Mouse (Mus musculus) MEL (cell line): ENCODE measurements around the gene Cwc25. TPM values are rescaled to one million over a fixed set of nuclear protein-coding genes. Genes with fewer than 3 reads are reported as not detected.
"Not testable (repeated sequence)": the region's sequence is repeated elsewhere in the genome, so short reads cannot be mapped to it uniquely, and the experiment has no call there.

ENCODE experiments used
- DNase-seq: peaks from one replicate; pipeline ENCODE4 v3.0.0; 2011; ENCODE audit warnings: low read depth, low spot score
- H3K27ac ChIP-seq: 2 replicates; pipeline ENCODE4 v1.5.1; 2012; ENCODE audit warnings: low read depth, mild to moderate bottlenecking, control low read depth, low read length, moderate library complexity; ENCODE audit not compliant: control insufficient read depth
- H3K27me3 ChIP-seq, 2 experiments: fragments of 150-350 bp in 1 of 2; sonication (generic) in 1 of 2; 2 replicates each; pipeline ENCODE4 v1.6.1; 2012; ENCODE audit warnings: low read length in 2 of 2, mild to moderate bottlenecking in 2 of 2, improper control_type of control experiment in 1 of 2, moderate library complexity in 1 of 2; ENCODE audit not compliant: insufficient read depth in 2 of 2, control insufficient read depth in 1 of 2
- H3K36me3 ChIP-seq, 2 experiments: 2 replicates each; pipeline ENCODE4 v1.6.1; 2012 to 2014; ENCODE audit warnings: low read length in 2 of 2, improper control_type of control experiment in 1 of 2, inconsistent platforms in 1 of 2, mild to moderate bottlenecking in 1 of 2; ENCODE audit not compliant: insufficient read depth in 2 of 2, control insufficient read depth in 1 of 2
- H3K4me1 ChIP-seq, 2 experiments: fragments of 150-350 bp in 1 of 2; sonication (generic) in 1 of 2; 2 replicates each; pipeline ENCODE4 v1.6.1; 2012; ENCODE audit warnings: low read length in 2 of 2, improper control_type of control experiment in 1 of 2, mild to moderate bottlenecking in 1 of 2; ENCODE audit not compliant: insufficient read depth in 2 of 2, control insufficient read depth in 1 of 2
- H3K4me3 ChIP-seq, 2 experiments: fragments of 150-350 bp in 1 of 2; sonication (generic) in 1 of 2; 2 replicates each; pipeline ENCODE4 v1.5.1; 2012; ENCODE audit warnings: low read depth in 2 of 2, low read length in 2 of 2, mild to moderate bottlenecking in 2 of 2, moderate library complexity in 2 of 2, control low read depth in 1 of 2, improper control_type of control experiment in 1 of 2; ENCODE audit not compliant: control insufficient read depth in 1 of 2, insufficient read depth in 1 of 2
- H3K79me2 ChIP-seq: 2 replicates; pipeline ENCODE4 v1.6.1; 2012; ENCODE audit warnings: mild to moderate bottlenecking, low read length, moderate library complexity; ENCODE audit not compliant: control insufficient read depth, poor library complexity, insufficient read depth
- H3K9ac ChIP-seq: 2 replicates; pipeline ENCODE4 v1.6.1; 2012; ENCODE audit warnings: low read depth, mild to moderate bottlenecking, control low read depth, low read length, moderate library complexity; ENCODE audit not compliant: control insufficient read depth, poor library complexity, severe bottlenecking
- H3K9me3 ChIP-seq: fragments of 150-350 bp; sonication (generic); replicated peaks from 2 replicates; pipeline ENCODE4 v1.6.1; 2012; ENCODE audit warnings: mild to moderate bottlenecking, low read length, improper control_type of control experiment, moderate library complexity; ENCODE audit not compliant: insufficient read depth
- CHD1 ChIP-seq: IDR thresholded peaks from 2 replicates; pipeline ENCODE4 v1.6.1; 2012; ENCODE audit warnings: low read depth, mild to moderate bottlenecking, inconsistent platforms, low read length, improper control_type of control experiment
- CHD2 ChIP-seq: IDR thresholded peaks from 2 replicates; pipeline ENCODE4 v1.6.1; 2011; ENCODE audit warnings: low read length, improper control_type of control experiment
- CTCF ChIP-seq, 3 experiments: IDR thresholded peaks in 2 of 3; conservative IDR thresholded peaks in 1 of 3; 2 replicates each; pipeline ENCODE4 v1.5.1; 2011 to 2012; ENCODE audit warnings: low read length in 3 of 3, low read depth in 2 of 3, mild to moderate bottlenecking in 2 of 3, improper control_type of control experiment in 1 of 3, inconsistent platforms in 1 of 3, mixed read lengths in 1 of 3, moderate library complexity in 1 of 3; ENCODE audit not compliant: control insufficient read depth in 1 of 3, insufficient read depth in 1 of 3, poor library complexity in 1 of 3, severe bottlenecking in 1 of 3
- E2F4 ChIP-seq: IDR thresholded peaks from 2 replicates; pipeline ENCODE4 v1.6.1; 2011; ENCODE audit warnings: low read depth, low read length, improper control_type of control experiment, borderline replicate concordance
- ELF1 ChIP-seq: IDR thresholded peaks from 2 replicates; pipeline ENCODE4 v1.6.1; 2014; ENCODE audit warnings: low read depth, mild to moderate bottlenecking, inconsistent platforms, low read length, improper control_type of control experiment, moderate library complexity
- GABPA ChIP-seq: IDR thresholded peaks from 2 replicates; pipeline ENCODE4 v1.6.1; 2012; ENCODE audit warnings: low read depth, mild to moderate bottlenecking, inconsistent platforms, low read length, improper control_type of control experiment, moderate library complexity
- GATA1 ChIP-seq: IDR thresholded peaks from 2 replicates; pipeline ENCODE4 v1.6.1; 2011; ENCODE audit warnings: low read depth, low read length, improper control_type of control experiment
- HCFC1 ChIP-seq: IDR thresholded peaks from 2 replicates; pipeline ENCODE4 v1.6.1; 2012; ENCODE audit warnings: low read depth, mild to moderate bottlenecking, inconsistent platforms, low read length, improper control_type of control experiment, moderate library complexity
- JUND ChIP-seq: IDR thresholded peaks from 2 replicates; pipeline ENCODE4 v1.6.1; 2011; ENCODE audit warnings: low read depth, mild to moderate bottlenecking, improper control_type of control experiment, low read length
- KAT2A ChIP-seq: conservative IDR thresholded peaks from 2 replicates; pipeline ENCODE4 v1.6.1; 2012; ENCODE audit warnings: low read depth, low read length, improper control_type of control experiment, inconsistent platforms
- MAFK ChIP-seq: IDR thresholded peaks from 2 replicates; pipeline ENCODE4 v1.6.1; 2011; ENCODE audit warnings: low read depth, mild to moderate bottlenecking, low read length, improper control_type of control experiment, borderline replicate concordance
- MEF2A ChIP-seq: IDR thresholded peaks from 2 replicates; pipeline ENCODE4 v1.6.1; 2014; ENCODE audit warnings: low read depth, mild to moderate bottlenecking, inconsistent platforms, low read length, improper control_type of control experiment; ENCODE audit not compliant: poor library complexity, insufficient replicate concordance, severe bottlenecking; ENCODE audit errors: extremely low read depth
- MXI1 ChIP-seq: IDR thresholded peaks from 2 replicates; pipeline ENCODE4 v1.6.1; 2011; ENCODE audit warnings: mild to moderate bottlenecking, low read depth, low read length, improper control_type of control experiment
- MYB ChIP-seq: IDR thresholded peaks from 2 replicates; pipeline ENCODE4 v1.6.1; 2011; ENCODE audit warnings: mild to moderate bottlenecking, low read depth, low read length, improper control_type of control experiment
- NELFE ChIP-seq: IDR thresholded peaks from 2 replicates; pipeline ENCODE4 v1.6.1; 2011; ENCODE audit warnings: low read depth, low read length, improper control_type of control experiment
- NRF1 ChIP-seq: IDR thresholded peaks from 2 replicates; pipeline ENCODE4 v1.6.1; 2014; ENCODE audit warnings: low read depth, mild to moderate bottlenecking, inconsistent platforms, low read length, improper control_type of control experiment, moderate library complexity; ENCODE audit not compliant: poor library complexity, insufficient read depth, severe bottlenecking
- POLR2AphosphoS5 ChIP-seq: IDR thresholded peaks from 2 replicates; pipeline ENCODE4 v1.6.1; 2012; ENCODE audit warnings: low read depth, borderline replicate concordance, mild to moderate bottlenecking, inconsistent platforms, low read length, moderate library complexity, mixed read lengths
- RCOR1 ChIP-seq: IDR thresholded peaks from 2 replicates; pipeline ENCODE4 v1.6.1; 2012; ENCODE audit warnings: low read depth, mild to moderate bottlenecking, inconsistent platforms, low read length, improper control_type of control experiment
- SIN3A ChIP-seq: IDR thresholded peaks from 2 replicates; pipeline ENCODE4 v1.6.1; 2012; ENCODE audit warnings: low read length, improper control_type of control experiment, inconsistent platforms
- TBP ChIP-seq: IDR thresholded peaks from 2 replicates; pipeline ENCODE4 v1.8.0; 2011; ENCODE audit warnings: low read depth, low read length, improper control_type of control experiment
- TCF12 ChIP-seq: IDR thresholded peaks from 2 replicates; pipeline ENCODE4 v1.6.1; 2014; ENCODE audit warnings: low read depth, mild to moderate bottlenecking, inconsistent platforms, low read length, improper control_type of control experiment, moderate library complexity
- UBTF ChIP-seq: IDR thresholded peaks from 2 replicates; pipeline ENCODE4 v1.6.1; 2012; ENCODE audit warnings: low read depth, mild to moderate bottlenecking, inconsistent platforms, low read length, improper control_type of control experiment, moderate library complexity, borderline replicate concordance; ENCODE audit not compliant: insufficient read depth
- USF1 ChIP-seq: IDR thresholded peaks from 2 replicates; pipeline ENCODE4 v1.6.1; 2014; ENCODE audit warnings: low read depth, mild to moderate bottlenecking, inconsistent platforms, low read length, improper control_type of control experiment, moderate library complexity
- USF2 ChIP-seq, 2 experiments: IDR thresholded peaks; 2 replicates each; pipeline ENCODE4 v1.6.1; 2011 to 2012; ENCODE audit warnings: improper control_type of control experiment in 2 of 2, low read length in 2 of 2, borderline replicate concordance in 1 of 2, inconsistent platforms in 1 of 2, low read depth in 1 of 2, mild to moderate bottlenecking in 1 of 2; ENCODE audit not compliant: insufficient read depth in 1 of 2
- ZKSCAN1 ChIP-seq: IDR thresholded peaks from 2 replicates; pipeline ENCODE4 v1.6.1; 2012; ENCODE audit warnings: low read depth, mild to moderate bottlenecking, inconsistent platforms, low read length, improper control_type of control experiment, moderate library complexity
- ZMIZ1 ChIP-seq: IDR thresholded peaks from 2 replicates; pipeline ENCODE4 v1.6.1; 2012; ENCODE audit warnings: low read depth, mild to moderate bottlenecking, inconsistent platforms, low read length, improper control_type of control experiment, moderate library complexity
- ZNF384 ChIP-seq: IDR thresholded peaks from 2 replicates; pipeline ENCODE4 v1.6.1; 2012; ENCODE audit warnings: low read depth, mild to moderate bottlenecking, inconsistent platforms, low read length, improper control_type of control experiment
- polyA plus RNA-seq, 2 experiments: library from polyadenylated mRNA; stranded (reverse) in 1 of 2; unstranded in 1 of 2; fragments of >175 nt in 1 of 2; fragments of >200 nt in 1 of 2; gene quantifications; 2 replicates each; pipeline versions ENCODE4 v1.2.1 to v1.2.4; 2012; ENCODE audit warnings: low replicate concordance in 2 of 2, low read depth in 1 of 2; ENCODE audit not compliant: insufficient read length in 2 of 2, insufficient read depth in 1 of 2, missing spikeins in 1 of 2
- total RNA-seq: library from RNA; depleted of rRNA; stranded (reverse); fragments of 300-350 nt; gene quantifications from 2 replicates; pipeline ENCODE4 v1.2.3, GENCODE M21; 2012

Gene Cwc25
- total and polyA plus RNA-seq, 3 experiments: 16.7 to 20.8 TPM; not detected in 1

DNA sequence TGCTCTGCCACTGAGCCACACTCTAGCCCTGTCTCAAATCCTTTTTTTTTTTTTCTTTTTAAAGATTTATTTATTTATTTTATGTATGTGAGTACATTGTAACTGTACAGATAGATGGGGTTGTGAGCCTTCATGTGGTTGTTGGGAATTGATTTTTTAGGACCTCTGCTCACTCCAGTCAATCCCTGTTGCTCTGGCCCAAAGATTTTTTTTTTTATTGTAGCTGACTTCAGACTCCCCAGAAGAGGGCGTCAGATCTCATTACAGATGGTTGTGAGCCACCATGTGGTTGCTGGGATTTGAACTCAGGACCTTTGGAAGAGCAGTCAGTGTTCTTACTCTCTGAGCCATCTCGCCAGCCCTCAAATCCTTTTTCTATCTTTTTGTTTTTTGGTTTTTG lies 56.3 kb downstream of the Cwc25 start:
- H3K4me1 ChIP-seq, H3K9me3 ChIP-seq, H3K27ac ChIP-seq, H3K27me3 ChIP-seq, H3K79me2 ChIP-seq, H3K4me3 ChIP-seq, H3K9ac ChIP-seq, DNase-seq: not testable (repeated sequence)
- TF ChIP-seq ZNF384: peak; percentile 74
- peak in 2 of 3 experiments; percentile 3 to 25; a peak in 1 of 6 replicates for TF ChIP-seq CTCF (IDR thresholded peaks at IDR 0.05 in 2 of 3, conservative IDR thresholded peaks at IDR 0.05 in 1 of 3; ENCODE audit: control insufficient read depth in 1 of 3, insufficient read depth in 1 of 3, low read depth in 2 of 3, low read length in 3 of 3, poor library complexity in 1 of 3, severe bottlenecking in 1 of 3)
- peaks cover under 1 to 14% of the 10 kb centered on the region in 2 experiments for H3K36me3 ChIP-seq

DNA sequence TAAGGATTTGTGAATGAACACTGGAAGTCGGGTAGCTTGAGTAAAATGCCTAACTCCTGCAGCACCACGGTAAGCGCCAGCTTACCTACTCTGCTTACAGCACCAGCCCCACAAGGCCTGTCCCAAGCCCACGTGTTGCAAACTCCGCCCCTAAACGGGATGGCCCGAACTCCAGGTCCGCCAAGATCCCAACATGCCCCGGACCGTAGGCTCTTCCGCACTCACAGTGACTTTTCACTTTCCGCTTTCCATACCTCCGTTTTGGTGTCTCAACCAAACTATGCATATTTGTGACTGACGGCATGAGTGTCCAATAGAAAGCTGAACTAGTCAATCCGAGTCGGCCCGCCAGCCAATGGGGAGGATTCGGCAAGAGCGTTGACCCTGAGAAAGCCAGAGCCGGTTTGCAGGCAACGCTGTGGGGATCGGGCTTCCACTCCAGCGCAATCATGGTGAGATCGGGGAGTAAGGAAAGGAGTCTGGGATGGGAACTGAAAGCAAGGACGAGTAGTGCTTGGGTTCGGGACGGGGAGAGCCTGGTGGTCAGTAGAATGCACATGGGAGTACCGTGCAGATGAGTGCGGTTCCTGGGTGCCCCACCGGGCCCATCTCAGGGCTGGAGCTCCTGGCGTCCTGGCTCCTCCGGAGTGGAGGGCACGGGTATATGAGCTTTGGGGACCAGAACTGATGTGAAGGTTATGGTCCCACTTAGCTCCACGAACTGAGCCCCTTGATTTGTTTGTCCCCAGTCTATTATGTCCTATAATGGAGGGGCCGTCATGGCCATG lies 63.1 kb downstream of the Cwc25 start, which contains the start of gene Psmb3:
Gene Psmb3 (plus strand): TSS at position 361 of the 788 bp plus-strand sequence.
- Histone ChIP-seq H3K9ac (peak within 1 kb of the TSS; percentile 83), H3K27me3 (no peaks in the 10 kb centered on the region), H3K9me3 (no peaks in the 10 kb centered on the region), H3K4me3 (peak within 1 kb of the TSS; percentile 84 to 94), H3K36me3 (peaks cover 5 to 12% of the 10 kb centered on the region in 2 experiments), H3K79me2 (peaks cover 31% of the 10 kb centered on the region), H3K27ac (peak within 1 kb of the TSS; percentile 67), H3K4me1 (peaks cover 0 to 14% of the 10 kb centered on the region in 2 experiments; a peak in 3 of 4 replicates)
- peak; percentile 100 for DNase-seq
- TF ChIP-seq USF1 (peak; percentile 96), E2F4 (no peak), NELFE (peak; percentile 97), TBP (peak; percentile 93), POLR2AphosphoS5 (peak; percentile 43; the same call in 1 of the 2 replicates), UBTF (peak; percentile 86; the same call in 1 of the 2 replicates), ZKSCAN1 (no peak), USF2 (IDR thresholded peaks at IDR 0.05; ENCODE audit: borderline replicate concordance in 1 of 2, insufficient read depth in 1 of 2, low read depth in 1 of 2, low read length in 2 of 2) (peak in 1 of 2 experiments; percentile 77; a peak in 2 of 4 replicates), ZNF384 (0 out of 2 replicates have a peak, but pooled peaks have one; percentile 44), CHD1 (peak; percentile 95; the same call in 1 of the 2 replicates), TCF12 (peak; percentile 72), MYB (no peak), MEF2A (no peak), RCOR1 (no peak), HCFC1 (peak; percentile 99), CHD2 (peak; percentile 92), SIN3A (peak; percentile 99), MAFK (0 out of 2 replicates have a peak, but pooled peaks have one; percentile 10), ZMIZ1 (peak; percentile 90), ELF1 (peak; percentile 99), JUND (no peak), MXI1 (peak; percentile 100), CTCF (IDR thresholded peaks at IDR 0.05 in 2 of 3, conservative IDR thresholded peaks at IDR 0.05 in 1 of 3; ENCODE audit: control insufficient read depth in 1 of 3, insufficient read depth in 1 of 3, low read depth in 2 of 3, low read length in 3 of 3, poor library complexity in 1 of 3, severe bottlenecking in 1 of 3) (no peak), KAT2A (peak; percentile 95), GABPA (peak; percentile 88; the same call in 1 of the 2 replicates), GATA1 (no peak), NRF1 (peak; percentile 24; the same call in 1 of the 2 replicates)
